Mouse (Mus musculus) cerebellum, adult 9-11 months (tissue): ENCODE data around the gene Cnih2.

Source experiments
- DNase-seq: peaks from one replicate; pipeline ENCODE4 v3.0.0; 2022

The Cnih2 gene

GRCm38 (mm10) chr19:5098363-5099143 lies at the start of gene Cnih2:
Cnih2 (minus strand) TSS chr19:5098521.
- DNase-seq, result peak; percentile 81

GRCm38 (mm10) chr19:5139640-5140039 lies 41.3 kb upstream of the Cnih2 start:
- DNase-seq, result peak; percentile 76

- DNase-seq, result no peak
These were observed 32.9 kb upstream of the Cnih2 start for GRCm38 (mm10) chr19:5131237-5131636.

- DNase-seq, result no peak
These were observed 31.4 kb upstream of the Cnih2 start for GRCm38 (mm10) chr19:5129770-5130169.

- peak; percentile 76 for DNase-seq
These were observed 25.8 kb upstream of the Cnih2 start for GRCm38 (mm10) chr19:5124055-5124614.

- no peak for DNase-seq
These were observed 24.9 kb upstream of the Cnih2 start for GRCm38 (mm10) chr19:5123241-5123640.

- DNase-seq, result no peak
These were observed 24.2 kb upstream of the Cnih2 start for GRCm38 (mm10) chr19:5122492-5122891.

GRCm38 (mm10) chr19:5118384-5118698 lies 20.0 kb upstream of the Cnih2 start, which contains the start of gene Klc2:
Klc2 (minus strand) TSS chr19:5118560.
- DNase-seq, result no peak

GRCm38 (mm10) chr19:5117494-5118383 lies 19.4 kb upstream of the Cnih2 start:
- DNase-seq, result peak; percentile 92

GRCm38 (mm10) chr19:5113783-5114182 lies 15.5 kb upstream of the Cnih2 start:
- DNase-seq, result peak; percentile 62

- peak; percentile 59 for DNase-seq
These were observed 11.5 kb upstream of the Cnih2 start for GRCm38 (mm10) chr19:5109659-5110453.

- no peak for DNase-seq
These were observed 10.4 kb upstream of the Cnih2 start for GRCm38 (mm10) chr19:5108702-5109101.

GRCm38 (mm10) chr19:5108271-5108575 lies 9.9 kb upstream of the Cnih2 start:
- no peak for DNase-seq

GRCm38 (mm10) chr19:5107556-5108270 lies 9.4 kb upstream of the Cnih2 start:
- DNase-seq, result peak; percentile 77

- DNase-seq, result peak; percentile 99
These were observed 8.4 kb upstream of the Cnih2 start, which contains the start of gene Rab1b for GRCm38 (mm10) chr19:5106731-5107191. Rab1b (minus strand) TSS chr19:5107072.

GRCm38 (mm10) chr19:5106074-5106473 lies 7.8 kb upstream of the Cnih2 start:
- peak; percentile 76 for DNase-seq

GRCm38 (mm10) chr19:5097521-5098362 lies 579 bp downstream of the Cnih2 start:
- peak; percentile 52 for DNase-seq

GRCm38 (mm10) chr19:5095887-5096474 lies 2.3 kb downstream of the Cnih2 start:
- peak; percentile 65 for DNase-seq

GRCm38 (mm10) chr19:5094746-5095417 lies 3.4 kb downstream of the Cnih2 start:
- DNase-seq, result no peak

- peak; percentile 94 for DNase-seq
These were observed 4.1 kb downstream of the Cnih2 start for GRCm38 (mm10) chr19:5094243-5094632.
